Mouse (Mus musculus) bone marrow, adult 2 months (tissue): Measurements from ENCODE around the gene BC004004.

Source experiments
- CTCF ChIP-seq: fragments of 200-500 bp; IDR thresholded peaks from 2 replicates; pipeline ENCODE4 v1.5.1; 2011; ENCODE audit warnings: low read length, control low read depth; ENCODE audit not compliant: control insufficient read depth, insufficient read depth
- POLR2A ChIP-seq: fragments of 200-500 bp; IDR thresholded peaks from 2 replicates; pipeline ENCODE4 v1.6.1; 2011; ENCODE audit warnings: low read depth, mild to moderate bottlenecking, control low read depth, low read length, borderline replicate concordance; ENCODE audit not compliant: control insufficient read depth

DNA sequence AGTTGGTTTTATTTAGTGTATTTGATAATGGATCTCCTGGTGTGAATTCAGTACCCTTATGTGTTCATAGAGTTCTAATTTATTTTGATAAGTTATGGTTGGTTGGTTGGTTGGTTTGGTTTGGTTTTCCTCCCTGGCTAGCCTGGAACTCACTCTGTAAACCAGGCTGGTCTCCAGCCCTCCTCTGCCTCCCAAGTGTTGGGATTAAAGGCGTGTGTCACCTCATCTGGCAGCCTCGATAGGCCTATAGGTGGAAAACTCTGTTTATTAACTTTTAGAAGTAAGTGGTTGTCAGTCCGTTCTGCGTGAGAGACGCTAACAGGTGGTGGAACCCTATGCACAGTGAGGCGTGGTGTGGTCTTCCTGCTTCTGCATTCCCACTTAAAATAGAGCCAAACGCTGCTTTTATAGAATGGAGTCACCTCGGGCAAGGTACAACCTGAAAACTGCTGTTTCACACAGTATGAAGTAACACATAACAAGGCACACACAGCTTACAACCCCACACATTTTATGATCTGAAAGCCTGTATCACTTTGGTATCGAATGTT, 1.6 kb downstream of the BC004004 start:
- TF ChIP-seq CTCF (no peak), POLR2A (no peak)
